Mouse (Mus musculus) myocyte (in vitro differentiated cells): ENCODE measurements at regions not wholly inside any gene's neighbourhood (a gene's known extent, or its start where the extent isn't known, plus 50 kb on each side); places are given as distances from the start of the nearest gene placed in this dataset.
"Not testable (repeated sequence)": the region's sequence is repeated elsewhere in the genome, so short reads cannot be mapped to it uniquely, and the experiment has no call there.

Experiments
- CEBPB ChIP-seq: IDR thresholded peaks from 2 replicates; pipeline ENCODE4 v1.6.1; 2011; ENCODE audit warnings: mild to moderate bottlenecking, moderate library complexity; ENCODE audit not compliant: poor library complexity, insufficient read depth, severe bottlenecking
- E2F4 ChIP-seq: IDR thresholded peaks from one replicate; pipeline ENCODE4 v1.6.1; 2011; ENCODE audit warnings: mild to moderate bottlenecking, control low read depth, moderate library complexity; ENCODE audit not compliant: insufficient read depth
- MAX ChIP-seq: IDR thresholded peaks from one replicate; pipeline ENCODE4 v1.6.1; 2011; ENCODE audit warnings: low read depth, mild to moderate bottlenecking, control low read depth
- MYOD1 ChIP-seq, 3 experiments: IDR thresholded peaks; one replicate each; pipeline ENCODE4 v1.6.1; 2011; ENCODE audit warnings: control low read depth in 2 of 3, low read depth in 2 of 3, mild to moderate bottlenecking in 2 of 3, moderate library complexity in 1 of 3; ENCODE audit not compliant: insufficient read length in 2 of 3, control insufficient read depth in 1 of 3
- MYOG ChIP-seq, 3 experiments: IDR thresholded peaks; one replicate each; pipeline ENCODE4 v1.6.1; 2011; ENCODE audit warnings: control low read depth in 2 of 3, low read depth in 2 of 3, mild to moderate bottlenecking in 2 of 3; ENCODE audit not compliant: insufficient read length in 2 of 3, control insufficient read depth in 1 of 3, insufficient read depth in 1 of 3
- POLR2A ChIP-seq: IDR thresholded peaks from one replicate; pipeline ENCODE4 v1.6.1; 2011; ENCODE audit warnings: low read depth, mild to moderate bottlenecking, control low read depth, moderate library complexity; ENCODE audit not compliant: insufficient read length
- POLR2AphosphoS2 ChIP-seq: IDR thresholded peaks from one replicate; pipeline ENCODE4 v1.6.1; 2011; ENCODE audit warnings: low read depth, control low read depth; ENCODE audit not compliant: insufficient read length
- TCF12 ChIP-seq: IDR thresholded peaks from one replicate; pipeline ENCODE4 v1.6.1; 2011; ENCODE audit warnings: mild to moderate bottlenecking, control low read depth; ENCODE audit not compliant: poor library complexity, insufficient read depth, severe bottlenecking
- TCF3 ChIP-seq: IDR thresholded peaks from one replicate; pipeline ENCODE4 v1.6.1; 2011; ENCODE audit warnings: low read depth, control low read depth; ENCODE audit not compliant: insufficient read length
- USF1 ChIP-seq: IDR thresholded peaks from one replicate; pipeline ENCODE4 v1.6.1; 2011; ENCODE audit warnings: low read depth, mild to moderate bottlenecking, control low read depth, moderate library complexity

DNA sequence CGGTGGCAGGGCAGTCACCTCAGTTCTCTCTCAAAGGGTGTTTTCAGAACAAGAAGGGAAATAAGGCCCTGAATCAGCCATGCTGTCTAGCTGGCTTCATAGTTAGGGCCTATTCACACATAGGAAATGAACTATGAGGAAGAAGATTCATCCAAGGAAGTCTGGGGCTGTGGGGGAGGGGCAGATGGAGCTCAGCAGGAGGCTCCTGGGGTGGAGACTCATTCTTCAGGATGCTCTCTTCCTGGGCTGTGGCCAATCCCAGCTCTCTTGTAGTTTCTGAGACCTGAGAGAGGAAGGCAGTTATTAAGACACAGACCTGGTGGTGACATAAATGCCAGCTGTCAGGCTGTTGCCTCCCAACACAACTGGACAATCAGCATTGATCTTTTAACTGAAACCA lies 149.4 kb upstream of the Speer4f2 start:
- not testable (repeated sequence) for TF ChIP-seq POLR2AphosphoS2; POLR2A; CEBPB; MAX; MYOG (IDR thresholded peaks at IDR 0.05; ENCODE audit: control insufficient read depth in 1 of 3, insufficient read depth in 1 of 3, insufficient read length in 2 of 3, low read depth in 2 of 3); TCF12; USF1; TCF3; E2F4; MYOD1 (IDR thresholded peaks at IDR 0.05; ENCODE audit: control insufficient read depth in 1 of 3, insufficient read length in 2 of 3, low read depth in 2 of 3)
